Mouse (Mus musculus) liver, embryonic 15.5 days (tissue): ENCODE measurements around the gene Kdm5b. TPM values are rescaled to one million over a fixed set of nuclear protein-coding genes. Genes with fewer than 3 reads are reported as not detected.

Experiments
- ATAC-seq: fragments of 200-750 bp; cut with Nextera tagmentation; 2 replicates; pipeline ENCODE4 v1.8.0; 2017; ENCODE audit warnings: moderate number of reproducible peaks, mild to moderate bottlenecking, moderate library complexity; ENCODE audit not compliant: insufficient read depth
- H3K27ac ChIP-seq: fragments of 300-500 bp; sonication (generic); replicated peaks from 2 replicates; pipeline ENCODE4 v1.5.1; 2015; ENCODE audit warnings: mild to moderate bottlenecking, inconsistent platforms
- H3K27me3 ChIP-seq: fragments of 300-500 bp; sonication (generic); 2 replicates; pipeline ENCODE4 v1.6.1; 2015; ENCODE audit warnings: mild to moderate bottlenecking, inconsistent platforms
- H3K36me3 ChIP-seq: fragments of 300-500 bp; sonication (generic); replicated peaks from 2 replicates; pipeline ENCODE4 v1.6.1; 2015; ENCODE audit warnings: moderate library complexity, mild to moderate bottlenecking, inconsistent platforms
- H3K4me1 ChIP-seq: fragments of 300-500 bp; sonication (generic); replicated peaks from 2 replicates; pipeline ENCODE4 v1.6.1; 2015; ENCODE audit warnings: inconsistent platforms
- H3K4me2 ChIP-seq: fragments of 300-500 bp; sonication (generic); 2 replicates; pipeline ENCODE4 v1.6.1; 2015; ENCODE audit warnings: moderate library complexity, mild to moderate bottlenecking, inconsistent platforms
- H3K4me3 ChIP-seq: fragments of 300-500 bp; sonication (generic); replicated peaks from 2 replicates; pipeline ENCODE4 v1.5.1; 2015; ENCODE audit warnings: mild to moderate bottlenecking, inconsistent platforms
- H3K9ac ChIP-seq: fragments of 300-500 bp; sonication (generic); 2 replicates; pipeline ENCODE4 v1.6.1; 2015; ENCODE audit warnings: moderate library complexity, mild to moderate bottlenecking, inconsistent platforms
- H3K9me3 ChIP-seq: fragments of 300-500 bp; sonication (generic); replicated peaks from 2 replicates; pipeline ENCODE4 v1.6.1; 2016; ENCODE audit warnings: inconsistent platforms
- WGBS: fragments of 180-500 bp; shearing (Covaris S2); methylation state at CpG from one replicate; pipeline ENCODE4 v1.1.7; 2015; ENCODE audit warnings: mixed read lengths; ENCODE audit not compliant: insufficient replicate concordance; 5-methylcytosine and 5-hydroxymethylcytosine counted together
- polyA plus RNA-seq: library from polyadenylated mRNA; unstranded; fragments of >200 nt; fragmentation: Nextera tagmentation; extraction: Ambion mirVana; gene quantifications from 2 replicates; pipeline ENCODE4 v1.2.1, GENCODE M21; 2015

The Kdm5b gene
- polyA plus RNA-seq, 1 experiment from 2014 or later: 5.6 TPM

GRCm38 (mm10) chr1:134583560-134583959 is 23.6 kb downstream of the Kdm5b start:
- Histone ChIP-seq H3K4me1 (peaks cover 8% of the 10 kb centered on the region; the same call in 1 of the 2 replicates), H3K27me3 (no peaks in the 10 kb centered on the region), H3K9me3 (no peaks in the 10 kb centered on the region), H3K4me2 (no peak overlapping the region), H3K27ac (no peak overlapping the region), H3K36me3 (0 out of 2 replicates have a peak, but pooled peaks cover 6% of the 10 kb centered on the region), H3K4me3 (no peak overlapping the region), H3K9ac (no peak overlapping the region)
- WGBS: 38% methylated on average over 3 of the region's 3 CpGs
- no peak for ATAC-seq

- no peak overlapping the region for H3K4me3 ChIP-seq
- ATAC-seq: no peak
- H3K9ac ChIP-seq: no peak overlapping the region
- H3K4me2 ChIP-seq: no peak overlapping the region
- H3K4me1 ChIP-seq: no peaks in the 10 kb centered on the region
- no peaks in the 10 kb centered on the region for H3K9me3 ChIP-seq
- peaks cover 13% of the 10 kb centered on the region for H3K36me3 ChIP-seq
- H3K27me3 ChIP-seq: no peaks in the 10 kb centered on the region
- no peak overlapping the region for H3K27ac ChIP-seq
Measured at GRCm38 (mm10) chr1:134589676-134590075, 29.7 kb downstream of the Kdm5b start.

- Histone ChIP-seq H3K27me3 (no peaks in the 10 kb centered on the region), H3K9me3 (no peaks in the 10 kb centered on the region), H3K9ac (no peak overlapping the region), H3K4me3 (no peak overlapping the region), H3K36me3 (peaks cover 13% of the 10 kb centered on the region), H3K4me1 (no peaks in the 10 kb centered on the region), H3K27ac (no peak overlapping the region), H3K4me2 (no peak overlapping the region)
- 76% methylated on average over 2 of the region's 2 CpGs for WGBS
- ATAC-seq: no peak
Measured at GRCm38 (mm10) chr1:134591773-134592172, 31.8 kb downstream of the Kdm5b start.

GRCm38 (mm10) chr1:134597339-134598054 is 37.5 kb downstream of the Kdm5b start:
- no peaks in the 10 kb centered on the region for H3K27me3 ChIP-seq
- peaks cover 5% of the 10 kb centered on the region for H3K4me1 ChIP-seq
- no peak overlapping the region for H3K4me3 ChIP-seq
- WGBS: 21% methylated on average over 9 of the region's 9 CpGs
- no peak overlapping the region for H3K27ac ChIP-seq
- H3K9me3 ChIP-seq: no peaks in the 10 kb centered on the region
- H3K36me3 ChIP-seq: peaks cover 34% of the 10 kb centered on the region
- no peak overlapping the region for H3K4me2 ChIP-seq
- ATAC-seq: no peak
- H3K9ac ChIP-seq: no peak overlapping the region

- no peaks in the 10 kb centered on the region for H3K4me1 ChIP-seq
- WGBS: 93% methylated on average over 2 of the region's 2 CpGs
- no peak overlapping the region for H3K4me2 ChIP-seq
- H3K27ac ChIP-seq: no peak overlapping the region
- ATAC-seq: no peak
- no peak overlapping the region for H3K4me3 ChIP-seq
- H3K27me3 ChIP-seq: no peaks in the 10 kb centered on the region
- H3K9me3 ChIP-seq: no peaks in the 10 kb centered on the region
- peaks cover 41% of the 10 kb centered on the region for H3K36me3 ChIP-seq
- H3K9ac ChIP-seq: no peak overlapping the region
Measured at GRCm38 (mm10) chr1:134604086-134604485, 44.1 kb downstream of the Kdm5b start.

GRCm38 (mm10) chr1:134605670-134606069 is 45.7 kb downstream of the Kdm5b start:
- 73% methylated on average over 8 of the region's 8 CpGs for WGBS
- H3K36me3 ChIP-seq: peaks cover 38% of the 10 kb centered on the region

GRCm38 (mm10) chr1:134606381-134606780 is 46.4 kb downstream of the Kdm5b start:
- 59% methylated on average over 2 of the region's 2 CpGs for WGBS
- H3K4me1 ChIP-seq: no peaks in the 10 kb centered on the region
- no peak overlapping the region for H3K9ac ChIP-seq
- peaks cover 36% of the 10 kb centered on the region for H3K36me3 ChIP-seq
- H3K27me3 ChIP-seq: no peaks in the 10 kb centered on the region
- H3K4me2 ChIP-seq: no peak overlapping the region
- ATAC-seq: no peak
- H3K9me3 ChIP-seq: no peaks in the 10 kb centered on the region
- H3K4me3 ChIP-seq: no peak overlapping the region
- H3K27ac ChIP-seq: no peak overlapping the region

More at GRCm38 (mm10) chr1:134605670-134606069, 45.7 kb downstream of the Kdm5b start:
- no peak overlapping the region for H3K4me3 ChIP-seq
- H3K27me3 ChIP-seq: no peaks in the 10 kb centered on the region
- no peaks in the 10 kb centered on the region for H3K4me1 ChIP-seq
- no peak overlapping the region for H3K9ac ChIP-seq
- H3K27ac ChIP-seq: no peak overlapping the region
- H3K9me3 ChIP-seq: no peaks in the 10 kb centered on the region
- H3K4me2 ChIP-seq: no peak overlapping the region
- ATAC-seq: no peak

GRCm38 (mm10) chr1:134607279-134607678 is 47.3 kb downstream of the Kdm5b start:
- WGBS: 67% methylated on average over 1 of the region's 1 CpGs

GRCm38 (mm10) chr1:134609172-134609571 is 49.2 kb downstream of the Kdm5b start:
- no peaks in the 10 kb centered on the region for H3K9me3 ChIP-seq
- H3K4me2 ChIP-seq: no peak overlapping the region
- peaks cover 39% of the 10 kb centered on the region for H3K36me3 ChIP-seq
- no peaks in the 10 kb centered on the region for H3K27me3 ChIP-seq
- H3K27ac ChIP-seq: no peak overlapping the region
- WGBS: 85% methylated on average over 4 of the region's 4 CpGs
- ATAC-seq: no peak
- peaks cover 2% of the 10 kb centered on the region; the same call in 1 of the 2 replicates for H3K4me1 ChIP-seq
- H3K4me3 ChIP-seq: no peak overlapping the region
- H3K9ac ChIP-seq: no peak overlapping the region

More at GRCm38 (mm10) chr1:134607279-134607678, 47.3 kb downstream of the Kdm5b start:
- no peak overlapping the region for H3K4me3 ChIP-seq
- no peaks in the 10 kb centered on the region for H3K4me1 ChIP-seq
- peaks cover 35% of the 10 kb centered on the region for H3K36me3 ChIP-seq
- no peak for ATAC-seq
- H3K9ac ChIP-seq: no peak overlapping the region
- H3K9me3 ChIP-seq: no peaks in the 10 kb centered on the region
- H3K4me2 ChIP-seq: no peak overlapping the region
- H3K27ac ChIP-seq: no peak overlapping the region
- no peaks in the 10 kb centered on the region for H3K27me3 ChIP-seq

GRCm38 (mm10) chr1:134614554-134614953 is 54.6 kb downstream of the Kdm5b start:
- H3K4me3 ChIP-seq: no peak overlapping the region
- H3K27ac ChIP-seq: peak overlapping the region; percentile 51; the same call in 1 of the 2 replicates
- no peaks in the 10 kb centered on the region for H3K9me3 ChIP-seq
- no peaks in the 10 kb centered on the region for H3K27me3 ChIP-seq
- H3K36me3 ChIP-seq: peaks cover 36% of the 10 kb centered on the region
- H3K9ac ChIP-seq: no peak overlapping the region
- peaks cover 13% of the 10 kb centered on the region for H3K4me1 ChIP-seq
- WGBS: 47% methylated on average over 5 of the region's 5 CpGs
- no peak overlapping the region for H3K4me2 ChIP-seq
- ATAC-seq: peak; percentile 79

- Histone ChIP-seq H3K9ac (no peak overlapping the region), H3K4me1 (peaks cover 13% of the 10 kb centered on the region), H3K36me3 (peaks cover 41% of the 10 kb centered on the region), H3K4me3 (no peak overlapping the region), H3K9me3 (no peaks in the 10 kb centered on the region), H3K27me3 (no peaks in the 10 kb centered on the region), H3K4me2 (no peak overlapping the region), H3K27ac (peak overlapping the region; percentile 41; the same call in 1 of the 2 replicates)
- ATAC-seq: peak; percentile 95
- 40% methylated on average over 2 of the region's 2 CpGs for WGBS
Measured at GRCm38 (mm10) chr1:134614988-134615387, 55.0 kb downstream of the Kdm5b start.

- WGBS: 80% methylated on average over 9 of the region's 9 CpGs
- Histone ChIP-seq H3K9ac (no peak overlapping the region), H3K4me3 (no peak overlapping the region), H3K36me3 (peaks cover 58% of the 10 kb centered on the region), H3K9me3 (no peaks in the 10 kb centered on the region), H3K4me2 (no peak overlapping the region), H3K4me1 (peaks cover 13% of the 10 kb centered on the region), H3K27ac (no peak overlapping the region), H3K27me3 (no peaks in the 10 kb centered on the region)
- ATAC-seq: no peak
Measured at GRCm38 (mm10) chr1:134617656-134618055, 57.7 kb downstream of the Kdm5b start.
